In genomic region chr14:55591331-55591891, GRCm38 (mm10) we compare ENCODE assay signal across 8 mouse cellular contexts. TPM values are rescaled to one million over a fixed set of nuclear protein-coding genes. Genes with fewer than 3 reads are reported as not detected.
DNase-seq lines count a peak whose midpoint lies in the region; ATAC-seq lines count a peak whose summit lies in the region.

Gene Rnf31 (plus strand): TSS chr14:55591708.

- DNase-seq in CD8-positive naive resting alpha-beta T cell, adult 2 months (ENCODE audit: low read depth in 2 of 2, low spot score in 2 of 2): peak; percentile 78 to 82
- peak; percentile 92 for DNase-seq in c-Kit-negative CD71-positive TER-119-positive erythroid progenitor cells, embryonic 14.5 days (ENCODE audit: low read depth, low spot score)
- peak; percentile 86 for DNase-seq in fibroblast of lung, adult 2 months (ENCODE audit: low read depth)
- DNase-seq in kidney, postnatal 14 days: peak; percentile 97
- DNase-seq in liver, embryonic 13.5 days: peak; percentile 95
- DNase-seq in neural tube, embryonic 10.5 days (ENCODE audit: extremely low spot score, low spot score): peak; percentile 86
- DNase-seq in telencephalon, adult 2 months (ENCODE audit: low read depth, low spot score): peak; percentile 97

- H3K4me1 ChIP-seq in heart, embryonic 14.5 days (ENCODE audit: control insufficient read depth in 2 of 2, insufficient read depth in 2 of 2, low read length in 2 of 2): peaks cover 8 to 19% of the 10 kb centered on the region in 2 experiments
- H3K4me1 ChIP-seq in liver, embryonic 13.5 days (replicated peaks): peaks cover 59% of the 10 kb centered on the region

- H3K9ac ChIP-seq in heart, embryonic 14.5 days (ENCODE audit: low read length): peak within 1 kb of the TSS; percentile 94
- H3K9ac ChIP-seq in liver, embryonic 13.5 days: peak within 1 kb of the TSS; percentile 95

- ATAC-seq in heart, embryonic 14.5 days (ENCODE audit: insufficient number of reproducible peaks, insufficient read depth, low FRiP score, low read depth): peak; percentile 85
- ATAC-seq in liver, embryonic 13.5 days (ENCODE audit: low read depth): peak; percentile 90

- H3K4me3 ChIP-seq in heart, embryonic 14.5 days (ENCODE audit: control insufficient read depth in 1 of 2, insufficient read depth in 1 of 2, low read depth in 1 of 2, low read length in 2 of 2): peak within 1 kb of the TSS; percentile 90 to 96
- H3K4me3 ChIP-seq in liver, embryonic 13.5 days (replicated peaks): peak within 1 kb of the TSS; percentile 92

- peaks cover 54% of the 10 kb centered on the region for H3K36me3 ChIP-seq in heart, embryonic 14.5 days (ENCODE audit: control insufficient read depth, insufficient read depth, low read length)
- peaks cover 57% of the 10 kb centered on the region for H3K36me3 ChIP-seq in liver, embryonic 13.5 days

- under 1% methylated on average over 33 of the region's 33 CpGs for WGBS in heart, embryonic 14.5 days
- WGBS in liver, embryonic 13.5 days (ENCODE audit: insufficient replicate concordance): under 1% methylated on average over 33 of the region's 33 CpGs

- H3K27ac ChIP-seq in heart, embryonic 14.5 days (replicated peaks in 1 of 2; ENCODE audit: control insufficient read depth in 1 of 2, insufficient read depth in 1 of 2, low read depth in 2 of 2, low read length in 2 of 2): peak within 1 kb of the TSS; percentile 99 to 100
- H3K27ac ChIP-seq in liver, embryonic 13.5 days: peak within 1 kb of the TSS; percentile 99

- no peaks in the 10 kb centered on the region for H3K9me3 ChIP-seq in heart, embryonic 14.5 days (ENCODE audit: control insufficient read depth, low read length)
- no peaks in the 10 kb centered on the region for H3K9me3 ChIP-seq in liver, embryonic 13.5 days (replicated peaks)

- H3K27me3 ChIP-seq in heart, embryonic 14.5 days (ENCODE audit: control insufficient read depth, insufficient read depth, low read length): no peaks in the 10 kb centered on the region
- H3K27me3 ChIP-seq in liver, embryonic 13.5 days: no peaks in the 10 kb centered on the region

- peak within 1 kb of the TSS; percentile 76 for H3K4me2 ChIP-seq in heart, embryonic 14.5 days (ENCODE audit: low read length)
- peak within 1 kb of the TSS; percentile 88 for H3K4me2 ChIP-seq in liver, embryonic 13.5 days

RNA-seq across cellular contexts. Expression of gene Rnf31, which starts in this region (rescaled TPM):
- 12.7 and 13.1 TPM in 2 replicates for polyA plus RNA-seq in heart, embryonic 14.5 days (2014; fragmentation: Nextera tagmentation; extraction: Ambion mirVana)
- 9.0 and 12.6 TPM in 2 replicates for polyA plus RNA-seq in liver, embryonic 13.5 days (2015; fragmentation: Nextera tagmentation; extraction: Ambion mirVana)

Comparison
In these comparisons a context has a peak if more than half of its experiments do, and no peak if none do; other contexts are left out.
1. Peak in every context shown above with its lines: DNase-seq, ATAC-seq, H3K4me3 ChIP-seq and H3K27ac ChIP-seq.